Mouse (Mus musculus) ZHBTc4 (cell line): Measurements from ENCODE around the gene 4930523C07Rik.
A peak's percentile ranks its signal among the peaks of the same experiment; 100 is the strongest.

Experiments
- DNase-seq: peaks from one replicate; pipeline ENCODE4 v3.0.0-alpha.2; 2011; ENCODE audit warnings: low read depth, low spot score

4930523C07Rik gene

GRCm38 (mm10) chr1:160045971-160046370 is 1.8 kb downstream of the 4930523C07Rik start:
- DNase-seq = no peak

DNA sequence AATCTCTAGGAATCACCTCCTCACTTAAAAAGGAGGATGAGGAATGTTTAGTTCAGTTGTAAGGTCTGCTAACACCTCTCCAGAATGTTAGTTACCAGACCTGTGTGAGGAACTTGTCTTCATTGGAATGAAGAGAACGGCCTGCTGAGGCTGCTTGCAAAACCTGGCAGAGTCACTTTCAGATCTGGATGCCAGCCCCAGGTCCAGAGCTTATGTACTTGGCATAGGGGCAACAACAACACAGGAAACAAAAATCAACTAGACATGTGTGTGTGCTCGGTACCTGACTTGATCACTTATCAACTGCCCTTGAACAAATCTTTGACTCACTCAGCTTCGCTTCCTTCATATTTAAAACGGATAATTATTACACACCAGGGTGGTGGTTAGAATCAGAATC is 2.6 kb downstream of the 4930523C07Rik start:
- DNase-seq = no peak

- no peak for DNase-seq
Measured at GRCm38 (mm10) chr1:160047481-160047931, 3.3 kb downstream of the 4930523C07Rik start.

DNA sequence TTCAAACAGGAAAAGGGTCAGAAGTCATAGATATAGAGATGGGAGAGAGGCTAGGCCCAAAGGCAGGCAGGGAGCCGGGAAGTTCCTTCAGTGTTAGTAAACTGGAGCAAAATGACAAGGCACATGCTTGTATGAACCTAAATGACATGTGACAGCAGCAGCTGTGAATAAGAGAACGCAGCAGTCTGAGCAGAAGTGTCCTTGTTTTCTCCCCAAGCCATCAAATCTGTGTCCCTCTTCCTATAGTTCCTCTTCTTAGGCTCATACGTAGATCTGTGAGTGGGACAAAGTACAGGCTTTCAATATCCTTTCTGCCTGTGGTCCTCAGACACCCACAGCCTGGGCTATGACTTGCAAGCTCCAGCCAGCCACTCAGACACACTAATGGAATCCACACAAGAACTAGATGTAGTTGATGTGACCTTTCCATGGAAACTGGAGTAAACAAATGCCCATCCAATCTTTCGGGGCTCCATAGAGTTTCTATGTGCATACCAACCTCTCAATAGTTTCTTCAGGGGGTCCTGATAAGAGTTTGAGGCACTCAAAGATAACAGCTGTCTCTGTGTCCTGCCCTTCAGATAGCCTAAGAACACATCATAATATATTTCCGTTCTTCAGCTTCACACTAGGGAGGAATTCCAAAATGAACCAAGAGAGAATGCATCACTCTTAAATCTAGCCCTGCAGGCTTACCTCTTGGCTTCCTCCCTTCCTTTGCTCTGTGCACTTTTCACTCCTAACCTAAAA is 5.1 kb downstream of the 4930523C07Rik start:
- no peak for DNase-seq

DNA sequence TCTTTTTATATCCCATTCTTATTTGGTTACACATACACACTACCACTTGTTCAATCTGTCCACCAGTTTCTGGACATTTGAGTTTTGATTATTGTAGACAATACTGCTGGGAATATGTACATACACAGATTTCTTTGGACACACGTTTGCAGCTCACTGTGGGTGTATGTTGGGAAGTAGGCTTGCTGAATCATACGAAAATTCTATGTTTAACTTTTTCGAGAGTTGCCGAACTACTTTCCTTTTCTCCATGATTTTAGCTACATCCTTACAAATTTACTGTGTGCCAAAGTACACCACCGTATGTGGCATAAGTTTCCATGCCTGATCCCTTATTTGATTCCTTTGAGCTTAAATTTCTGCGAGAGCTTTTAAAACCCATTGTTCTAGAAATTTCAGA is 6.7 kb downstream of the 4930523C07Rik start:
- DNase-seq = no peak

- DNase-seq = no peak
Measured at GRCm38 (mm10) chr1:160052556-160053315, 8.6 kb downstream of the 4930523C07Rik start.

- no peak for DNase-seq
Measured at GRCm38 (mm10) chr1:160053510-160054305, 9.5 kb downstream of the 4930523C07Rik start.

DNA sequence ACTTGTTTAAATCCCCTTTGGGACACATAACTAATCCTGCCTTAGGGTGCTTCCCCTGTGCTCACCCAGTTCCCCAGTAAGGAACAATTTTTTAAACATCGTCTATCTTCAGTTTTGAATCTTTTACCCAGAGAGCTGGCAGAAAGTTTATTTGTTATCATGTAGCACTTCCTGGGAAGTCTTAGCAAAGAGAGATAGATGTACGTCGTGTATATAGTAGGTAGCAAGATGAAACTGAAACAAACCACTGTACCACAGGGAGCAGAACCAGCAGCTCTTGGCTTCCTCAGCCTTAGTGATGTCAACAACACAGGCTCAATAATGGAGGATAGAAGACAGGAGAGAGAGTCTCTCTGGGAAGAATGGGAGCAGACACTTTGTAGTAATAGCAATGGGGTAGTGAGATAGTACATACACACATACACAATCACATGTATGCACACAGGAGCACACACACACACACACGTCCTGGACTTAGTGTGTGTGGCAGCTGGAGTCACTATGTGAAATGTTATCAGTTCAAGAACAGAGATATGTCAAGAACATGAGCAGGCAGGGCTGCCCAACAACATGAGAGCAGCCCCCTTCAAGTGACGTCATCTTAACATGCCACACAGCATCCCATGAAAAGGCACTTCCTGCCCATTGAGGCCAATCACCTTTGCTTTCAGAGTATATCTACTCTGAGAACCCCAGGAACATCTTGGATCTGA is 10.3 kb downstream of the 4930523C07Rik start:
- no peak for DNase-seq

GRCm38 (mm10) chr1:160057657-160058056 is 13.5 kb downstream of the 4930523C07Rik start:
- no peak for DNase-seq

DNA sequence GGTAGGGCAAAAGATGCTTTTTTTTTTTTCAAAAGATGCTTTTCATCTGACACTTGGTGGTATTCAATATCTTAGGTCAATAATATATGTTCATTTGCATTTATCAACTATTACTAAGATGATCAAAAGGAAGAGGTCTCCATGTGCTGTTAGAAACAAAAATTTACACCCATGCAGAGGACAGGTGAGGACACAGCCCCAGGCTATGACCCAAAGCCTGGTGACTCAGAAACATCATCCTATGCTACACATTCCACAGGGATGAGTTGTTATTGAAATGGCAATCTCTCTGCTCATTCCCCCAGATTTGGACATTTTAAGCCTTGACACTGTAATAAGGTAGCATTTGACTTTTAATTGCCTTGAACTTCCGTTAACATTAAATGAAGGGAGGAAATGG is 15.7 kb downstream of the 4930523C07Rik start:
- DNase-seq = no peak

- no peak for DNase-seq
Measured at GRCm38 (mm10) chr1:160060542-160060941, 16.4 kb downstream of the 4930523C07Rik start.

GRCm38 (mm10) chr1:160061321-160061720 is 17.1 kb downstream of the 4930523C07Rik start:
- DNase-seq = no peak

DNA sequence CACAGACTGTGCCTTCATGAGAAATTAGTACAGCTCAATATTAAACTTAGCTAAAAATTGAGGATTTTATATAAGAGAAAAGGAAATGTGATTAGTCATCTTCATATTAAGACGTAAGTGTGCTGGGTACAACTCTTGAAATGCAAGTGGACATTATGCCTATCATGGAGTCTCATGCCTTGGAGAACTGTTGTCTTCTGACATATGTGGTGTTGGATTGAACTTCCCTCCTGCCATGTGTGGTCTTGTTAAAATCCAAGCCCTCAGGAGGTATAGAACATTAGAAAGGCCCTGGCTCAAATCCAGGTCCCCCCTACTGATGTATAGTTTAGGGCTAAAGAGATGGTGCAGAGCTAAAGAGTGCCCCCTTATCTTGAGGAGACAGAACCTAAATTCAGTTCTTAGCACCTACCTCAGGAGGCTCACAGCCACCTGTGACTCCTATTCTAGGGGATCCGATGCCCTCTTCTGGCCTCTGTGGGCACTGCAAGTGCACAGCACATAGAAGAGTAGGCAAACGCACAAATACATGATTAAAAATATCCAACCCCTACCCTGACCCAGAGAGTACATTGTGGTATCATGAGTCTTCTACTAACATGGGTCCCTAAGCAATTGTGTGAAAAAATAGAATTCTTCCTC is 17.7 kb downstream of the 4930523C07Rik start:
- peak; percentile 64 for DNase-seq

DNA sequence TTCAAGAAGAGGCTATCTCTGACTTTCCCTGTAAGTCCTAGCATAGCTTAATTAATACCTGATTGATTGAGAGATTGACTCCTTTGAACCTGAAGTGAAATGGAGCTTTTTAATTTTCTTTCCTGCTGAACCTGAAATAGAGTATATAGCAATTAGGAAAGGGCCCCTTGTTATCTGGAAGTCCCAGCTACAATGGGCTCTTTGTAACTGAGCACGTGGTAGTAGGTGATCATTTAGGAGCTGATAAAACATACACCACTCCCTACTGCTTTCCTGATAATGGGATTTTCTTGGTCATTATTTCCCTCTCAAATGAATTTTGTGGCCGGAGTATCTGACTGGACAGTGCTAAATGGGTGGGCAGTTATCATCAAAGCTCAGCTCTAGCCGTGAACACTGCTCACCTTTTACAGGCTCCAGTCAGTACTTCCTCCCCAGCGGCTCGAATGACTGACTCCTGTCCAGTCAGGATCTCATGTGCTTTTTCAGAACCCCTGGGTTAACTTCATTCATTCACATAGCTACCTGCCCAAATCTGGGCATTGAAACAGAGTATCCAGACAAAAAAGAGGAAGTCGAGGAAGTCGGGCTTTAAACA is 20.5 kb downstream of the 4930523C07Rik start:
- no peak for DNase-seq

- peak; percentile 10 for DNase-seq
Measured at GRCm38 (mm10) chr1:160078882-160079661, 34.9 kb downstream of the 4930523C07Rik start.

DNA sequence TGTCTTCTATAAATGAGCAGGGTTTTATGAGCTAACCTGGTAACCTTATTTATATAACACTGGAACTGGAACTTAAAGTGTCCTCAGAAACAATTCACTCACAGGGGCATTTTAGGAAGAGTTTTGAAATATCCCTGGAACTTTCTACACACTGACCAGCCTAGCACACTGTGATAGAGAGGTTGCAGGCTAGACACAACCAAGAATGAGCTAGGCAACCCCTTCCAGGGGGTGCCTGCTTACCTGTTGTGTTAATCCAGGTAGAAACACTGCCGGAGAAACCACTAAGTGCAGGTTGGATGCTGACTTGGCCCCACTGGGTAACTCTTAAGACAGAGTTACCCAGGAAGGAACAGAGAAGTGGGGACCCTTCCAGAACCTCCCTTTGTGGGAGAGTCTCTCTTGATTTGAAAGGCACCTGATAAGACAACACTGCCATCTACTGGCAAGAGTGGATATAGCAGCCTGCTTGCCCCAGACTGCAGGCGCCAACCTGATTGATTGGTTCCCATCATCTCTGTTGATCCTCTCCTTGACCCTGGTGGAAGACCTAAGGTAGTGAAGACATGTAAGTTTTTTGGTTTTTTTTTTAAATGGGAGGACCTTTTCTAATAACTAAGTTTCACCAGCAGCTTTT is 36.7 kb downstream of the 4930523C07Rik start:
- peak; percentile 77 for DNase-seq

GRCm38 (mm10) chr1:160082647-160083046 is 38.5 kb downstream of the 4930523C07Rik start:
- no peak for DNase-seq

GRCm38 (mm10) chr1:160084239-160084638 is 40.1 kb downstream of the 4930523C07Rik start:
- DNase-seq = no peak

- DNase-seq = no peak
Measured at GRCm38 (mm10) chr1:160086651-160087050, 42.5 kb downstream of the 4930523C07Rik start.
